Mouse (Mus musculus): Measurements from ENCODE around the gene Nceh1. TPM values are rescaled to one million over a fixed set of nuclear protein-coding genes. Genes with fewer than 3 reads are reported as not detected.

Gene Nceh1
- polyA plus RNA-seq, 1 experiment = 2.4 TPM

DNA sequence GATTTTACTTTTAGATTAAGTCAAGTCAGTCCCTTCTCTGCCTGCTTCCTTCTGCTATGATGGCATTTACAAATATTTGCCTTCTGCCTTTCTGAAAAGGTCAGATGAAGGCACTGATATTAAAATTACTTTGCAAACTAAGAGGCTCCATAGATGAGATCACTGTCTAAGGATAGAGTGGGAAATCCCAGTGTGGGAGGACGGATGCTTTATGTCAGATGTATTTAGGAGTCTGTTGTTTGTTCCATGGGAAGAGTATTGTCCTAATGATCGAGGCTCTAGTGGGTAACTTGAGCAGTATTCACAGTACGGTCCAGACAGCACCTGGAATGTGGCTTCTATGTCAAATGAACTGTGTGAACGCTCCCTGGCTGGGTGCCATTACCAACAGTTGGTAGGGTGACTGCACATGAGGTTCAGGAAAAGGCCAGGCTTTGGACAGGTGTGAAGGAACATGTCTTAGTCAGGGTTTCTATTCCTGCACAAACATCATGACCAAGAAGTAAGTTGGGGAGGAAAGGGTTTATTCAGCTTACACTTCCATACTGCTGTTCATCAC is 143.9 kb downstream of the Nceh1 start:
- Histone ChIP-seq H3K27me3 (ENCODE audit: control insufficient read depth, insufficient read depth, low read length) (no peaks in the 10 kb centered on the region), H3K4me3 (ENCODE audit: control insufficient read depth, low read depth, low read length) (no peak overlapping the region), H3K4me1 (ENCODE audit: control insufficient read depth, insufficient read depth, low read length) (no peaks in the 10 kb centered on the region), H3K27ac (ENCODE audit: control insufficient read depth, insufficient read depth, low read depth, low read length) (no peak overlapping the region), H3K36me3 (ENCODE audit: control insufficient read depth, insufficient read depth, low read length) (no peaks in the 10 kb centered on the region)
- no peak for TF ChIP-seq POLR2A (IDR thresholded peaks at IDR 0.05; ENCODE audit: control insufficient read depth, low read depth, low read length)
- no peak for TF ChIP-seq CTCF (IDR thresholded peaks at IDR 0.05; ENCODE audit: control insufficient read depth, insufficient read depth, insufficient replicate concordance, low read depth, low read length)

DNA sequence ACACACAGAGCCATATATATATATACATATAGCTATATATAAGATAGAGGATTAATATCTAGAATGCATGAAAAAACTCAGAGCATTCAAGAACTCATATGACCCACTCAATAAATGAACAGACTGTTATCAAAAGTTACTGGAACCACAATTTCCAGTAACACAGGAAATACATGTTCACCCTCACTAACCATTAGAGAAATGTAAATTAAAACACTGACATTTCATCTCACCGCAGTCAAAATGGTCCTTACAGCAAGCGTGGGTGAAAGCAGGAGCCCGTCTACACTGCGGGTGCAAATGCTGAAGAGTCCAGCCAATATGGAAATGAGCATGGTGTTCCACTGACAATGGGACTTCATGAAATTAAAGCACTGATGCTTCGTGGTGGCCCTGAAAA is 147.9 kb downstream of the Nceh1 start:
- Histone ChIP-seq H3K4me3 (ENCODE audit: control insufficient read depth, low read depth, low read length) (no peak overlapping the region), H3K4me1 (ENCODE audit: control insufficient read depth, insufficient read depth, low read length) (no peaks in the 10 kb centered on the region), H3K36me3 (ENCODE audit: control insufficient read depth, insufficient read depth, low read length) (no peaks in the 10 kb centered on the region), H3K27me3 (ENCODE audit: control insufficient read depth, insufficient read depth, low read length) (no peaks in the 10 kb centered on the region), H3K27ac (ENCODE audit: control insufficient read depth, insufficient read depth, low read depth, low read length) (no peak overlapping the region)
- TF ChIP-seq POLR2A (IDR thresholded peaks at IDR 0.05; ENCODE audit: control insufficient read depth, low read depth, low read length) = no peak
- TF ChIP-seq CTCF (IDR thresholded peaks at IDR 0.05; ENCODE audit: control insufficient read depth, insufficient read depth, insufficient replicate concordance, low read depth, low read length) = no peak

Other genes with a start within 250 kb of the Nceh1 start
- gene Ect2, start 29.1 kb upstream of the Nceh1 start, polyA plus RNA-seq (2012; rRNA removed) = 11.5 and 11.9 TPM in 2 replicates
- gene Tnfsf10, start 134.1 kb downstream of the Nceh1 start, polyA plus RNA-seq (2012; rRNA removed) = 0.12 and 0.21 TPM in 2 replicates
- not detected in 2 replicates for gene Ghsr, start 188.4 kb downstream of the Nceh1 start, polyA plus RNA-seq (2012; rRNA removed)

All from testis, adult 2 months (tissue).